Mouse (Mus musculus) bone marrow, adult 2 months (tissue): ENCODE measurements at regions not wholly inside any gene's neighbourhood (a gene's known extent, or its start where the extent isn't known, plus 50 kb on each side); places are given as distances from the start of the nearest gene placed in this dataset.

Source experiments
- CTCF ChIP-seq: fragments of 200-500 bp; IDR thresholded peaks from 2 replicates; pipeline ENCODE4 v1.5.1; 2011; ENCODE audit warnings: low read length, control low read depth; ENCODE audit not compliant: control insufficient read depth, insufficient read depth
- POLR2A ChIP-seq: fragments of 200-500 bp; IDR thresholded peaks from 2 replicates; pipeline ENCODE4 v1.6.1; 2011; ENCODE audit warnings: low read depth, mild to moderate bottlenecking, control low read depth, low read length, borderline replicate concordance; ENCODE audit not compliant: control insufficient read depth

DNA sequence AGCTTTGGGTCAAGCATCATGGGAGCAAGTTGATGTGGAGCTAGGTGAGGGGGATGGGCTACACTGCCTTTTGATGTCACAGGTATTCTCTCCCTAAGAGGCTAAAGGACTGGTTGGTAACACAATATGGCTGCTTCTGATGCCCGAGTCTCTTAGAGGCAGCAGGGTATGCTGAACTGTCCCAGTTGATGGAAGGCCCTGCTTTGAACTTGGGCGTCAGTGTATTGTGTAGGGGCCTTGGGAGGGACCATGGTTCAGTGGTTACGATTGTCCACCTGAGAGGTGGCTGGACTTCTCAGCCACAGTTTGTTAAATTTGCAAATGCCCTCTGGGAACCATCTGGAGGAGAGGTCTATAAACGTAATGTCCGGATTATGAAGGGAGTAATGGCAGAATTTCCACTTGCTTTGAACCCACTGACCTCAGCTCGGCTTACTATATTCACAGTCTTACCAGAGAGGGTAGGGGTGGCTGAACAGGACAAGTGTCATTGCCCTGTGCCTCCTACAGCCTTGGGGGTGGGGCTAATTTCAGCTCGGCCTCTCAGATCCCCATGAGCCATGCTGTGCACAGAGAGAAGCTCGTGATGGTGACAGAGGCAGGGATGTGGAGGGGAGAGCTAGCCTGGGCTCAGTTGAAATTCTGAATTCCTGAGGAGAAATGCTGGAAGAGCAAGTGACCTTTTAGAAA, 442.6 kb upstream of the Mgmt start:
- TF ChIP-seq CTCF (no peak), POLR2A (no peak)
